Mouse (Mus musculus): ENCODE measurements around the gene Baz1a. TPM values are rescaled to one million over a fixed set of nuclear protein-coding genes. Genes with fewer than 3 reads are reported as not detected.

Gene Baz1a
- polyA plus RNA-seq, 1 experiment = 3.1 TPM

GRCm38 (mm10) chr12:54980939-54981338 lies 33.2 kb downstream of the Baz1a start:
- no peaks in the 10 kb centered on the region for H3K27me3 ChIP-seq (ENCODE audit: control insufficient read depth, insufficient read depth, low read length)
- TF ChIP-seq CTCF (IDR thresholded peaks at IDR 0.05; ENCODE audit: extremely low read depth, insufficient read length, insufficient replicate concordance, low read depth, low read length) (no peak), POLR2A (IDR thresholded peaks at IDR 0.05; ENCODE audit: low read depth, low read length) (no peak)
- H3K36me3 ChIP-seq (ENCODE audit: control insufficient read depth, insufficient read depth, low read length) = peaks cover 5% of the 10 kb centered on the region
- WGBS = 86% methylated on average over 5 of the region's 5 CpGs
- H3K4me1 ChIP-seq (ENCODE audit: control insufficient read depth, insufficient read depth, insufficient read length, low read length) = peaks cover 4% of the 10 kb centered on the region; the same call in 1 of the 2 replicates
- no peak overlapping the region for H3K27ac ChIP-seq (ENCODE audit: insufficient read depth, low read depth, low read length)
- no peak overlapping the region for H3K4me3 ChIP-seq (ENCODE audit: low read depth, low read length)

- WGBS = 66% methylated on average over 6 of the region's 6 CpGs
- H3K4me1 ChIP-seq (ENCODE audit: control insufficient read depth, insufficient read depth, insufficient read length, low read length) = peaks cover 4% of the 10 kb centered on the region; the same call in 1 of the 2 replicates
- TF ChIP-seq CTCF (IDR thresholded peaks at IDR 0.05; ENCODE audit: extremely low read depth, insufficient read length, insufficient replicate concordance, low read depth, low read length) (no peak), POLR2A (IDR thresholded peaks at IDR 0.05; ENCODE audit: low read depth, low read length) (no peak)
Observed at GRCm38 (mm10) chr12:54980532-54980931, 33.6 kb downstream of the Baz1a start.

GRCm38 (mm10) chr12:54969033-54969432 lies 45.1 kb downstream of the Baz1a start:
- Histone ChIP-seq H3K27ac (ENCODE audit: insufficient read depth, low read depth, low read length) (no peak overlapping the region), H3K4me1 (ENCODE audit: control insufficient read depth, insufficient read depth, insufficient read length, low read length) (no peaks in the 10 kb centered on the region), H3K4me3 (ENCODE audit: low read depth, low read length) (no peak overlapping the region), H3K27me3 (ENCODE audit: control insufficient read depth, insufficient read depth, low read length) (no peaks in the 10 kb centered on the region), H3K36me3 (ENCODE audit: control insufficient read depth, insufficient read depth, low read length) (peaks cover 40% of the 10 kb centered on the region)
- WGBS = 77% methylated on average over 3 of the region's 3 CpGs
- TF ChIP-seq CTCF (IDR thresholded peaks at IDR 0.05; ENCODE audit: extremely low read depth, insufficient read length, insufficient replicate concordance, low read depth, low read length) (no peak), POLR2A (IDR thresholded peaks at IDR 0.05; ENCODE audit: low read depth, low read length) (no peak)

More at GRCm38 (mm10) chr12:54980532-54980931, 33.6 kb downstream of the Baz1a start:
- Histone ChIP-seq H3K27me3 (ENCODE audit: control insufficient read depth, insufficient read depth, low read length) (no peaks in the 10 kb centered on the region), H3K36me3 (ENCODE audit: control insufficient read depth, insufficient read depth, low read length) (peaks cover 5% of the 10 kb centered on the region), H3K4me3 (ENCODE audit: low read depth, low read length) (no peak overlapping the region), H3K27ac (ENCODE audit: insufficient read depth, low read depth, low read length) (no peak overlapping the region)

- Histone ChIP-seq H3K4me1 (ENCODE audit: control insufficient read depth, insufficient read depth, insufficient read length, low read length) (no peaks in the 10 kb centered on the region), H3K27me3 (ENCODE audit: control insufficient read depth, insufficient read depth, low read length) (no peaks in the 10 kb centered on the region), H3K4me3 (ENCODE audit: low read depth, low read length) (no peak overlapping the region), H3K27ac (ENCODE audit: insufficient read depth, low read depth, low read length) (no peak overlapping the region), H3K36me3 (ENCODE audit: control insufficient read depth, insufficient read depth, low read length) (peaks cover 21% of the 10 kb centered on the region)
- no peak for TF ChIP-seq CTCF (IDR thresholded peaks at IDR 0.05; ENCODE audit: extremely low read depth, insufficient read length, insufficient replicate concordance, low read depth, low read length)
- no peak for TF ChIP-seq POLR2A (IDR thresholded peaks at IDR 0.05; ENCODE audit: low read depth, low read length)
- WGBS = 95% methylated on average over 4 of the region's 4 CpGs
Observed at GRCm38 (mm10) chr12:54965532-54966160, 48.5 kb downstream of the Baz1a start.

- Histone ChIP-seq H3K4me3 (ENCODE audit: low read depth, low read length) (no peak overlapping the region), H3K36me3 (ENCODE audit: control insufficient read depth, insufficient read depth, low read length) (peaks cover 5% of the 10 kb centered on the region), H3K27ac (ENCODE audit: insufficient read depth, low read depth, low read length) (no peak overlapping the region), H3K4me1 (ENCODE audit: control insufficient read depth, insufficient read depth, insufficient read length, low read length) (no peaks in the 10 kb centered on the region; the same call in 1 of the 2 replicates), H3K27me3 (ENCODE audit: control insufficient read depth, insufficient read depth, low read length) (no peaks in the 10 kb centered on the region)
- 39% methylated on average over 2 of the region's 2 CpGs for WGBS
- no peak for TF ChIP-seq CTCF (IDR thresholded peaks at IDR 0.05; ENCODE audit: extremely low read depth, insufficient read length, insufficient replicate concordance, low read depth, low read length)
- no peak for TF ChIP-seq POLR2A (IDR thresholded peaks at IDR 0.05; ENCODE audit: low read depth, low read length)
Observed at GRCm38 (mm10) chr12:54959569-54959968, 54.6 kb downstream of the Baz1a start.

- peaks cover 10% of the 10 kb centered on the region for H3K36me3 ChIP-seq (ENCODE audit: control insufficient read depth, insufficient read depth, low read length)
- no peaks in the 10 kb centered on the region for H3K27me3 ChIP-seq (ENCODE audit: control insufficient read depth, insufficient read depth, low read length)
- no peak overlapping the region for H3K27ac ChIP-seq (ENCODE audit: insufficient read depth, low read depth, low read length)
- no peak for TF ChIP-seq POLR2A (IDR thresholded peaks at IDR 0.05; ENCODE audit: low read depth, low read length)
- TF ChIP-seq CTCF (IDR thresholded peaks at IDR 0.05; ENCODE audit: extremely low read depth, insufficient read length, insufficient replicate concordance, low read depth, low read length) = no peak
- 74% methylated on average over 2 of the region's 2 CpGs for WGBS
- no peak overlapping the region for H3K4me3 ChIP-seq (ENCODE audit: low read depth, low read length)
- no peaks in the 10 kb centered on the region; the same call in 1 of the 2 replicates for H3K4me1 ChIP-seq (ENCODE audit: control insufficient read depth, insufficient read depth, insufficient read length, low read length)
Observed at GRCm38 (mm10) chr12:54956974-54957373, 57.2 kb downstream of the Baz1a start.

- Histone ChIP-seq H3K4me3 (ENCODE audit: low read depth, low read length) (no peak overlapping the region), H3K4me1 (ENCODE audit: control insufficient read depth, insufficient read depth, insufficient read length, low read length) (no peaks in the 10 kb centered on the region; the same call in 1 of the 2 replicates), H3K27ac (ENCODE audit: insufficient read depth, low read depth, low read length) (no peak overlapping the region), H3K27me3 (ENCODE audit: control insufficient read depth, insufficient read depth, low read length) (no peaks in the 10 kb centered on the region), H3K36me3 (ENCODE audit: control insufficient read depth, insufficient read depth, low read length) (peaks cover 14% of the 10 kb centered on the region)
- no peak for TF ChIP-seq CTCF (IDR thresholded peaks at IDR 0.05; ENCODE audit: extremely low read depth, insufficient read length, insufficient replicate concordance, low read depth, low read length)
- TF ChIP-seq POLR2A (IDR thresholded peaks at IDR 0.05; ENCODE audit: low read depth, low read length) = no peak
- 85% methylated on average over 4 of the region's 4 CpGs for WGBS
Observed at GRCm38 (mm10) chr12:54956457-54956856, 57.7 kb downstream of the Baz1a start.
